Mouse (Mus musculus): ENCODE results near the gene Helz2.

Helz2 gene

DNA sequence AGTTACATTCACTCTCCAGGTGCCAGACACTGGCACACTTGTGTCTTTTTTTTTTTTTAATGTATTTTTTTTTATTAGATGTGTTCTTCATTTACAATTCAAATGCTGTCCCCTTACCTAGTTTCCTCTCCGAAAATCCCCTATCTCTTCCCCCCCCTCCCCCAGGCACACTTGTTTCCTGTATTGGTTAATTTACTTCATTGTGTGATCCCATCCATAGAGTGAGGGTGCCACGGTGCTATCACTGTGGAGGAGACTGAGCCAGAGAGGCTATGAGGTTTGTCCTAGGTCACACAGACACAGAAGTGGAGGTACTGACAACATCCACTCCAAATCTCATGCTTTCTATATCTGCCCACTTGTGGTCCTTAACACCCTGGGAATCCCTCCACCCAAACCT, 3.0 kb downstream of the Helz2 start:
- DNase-seq (ENCODE audit: low read depth in 2 of 2, low spot score in 2 of 2) = no peak

DNA sequence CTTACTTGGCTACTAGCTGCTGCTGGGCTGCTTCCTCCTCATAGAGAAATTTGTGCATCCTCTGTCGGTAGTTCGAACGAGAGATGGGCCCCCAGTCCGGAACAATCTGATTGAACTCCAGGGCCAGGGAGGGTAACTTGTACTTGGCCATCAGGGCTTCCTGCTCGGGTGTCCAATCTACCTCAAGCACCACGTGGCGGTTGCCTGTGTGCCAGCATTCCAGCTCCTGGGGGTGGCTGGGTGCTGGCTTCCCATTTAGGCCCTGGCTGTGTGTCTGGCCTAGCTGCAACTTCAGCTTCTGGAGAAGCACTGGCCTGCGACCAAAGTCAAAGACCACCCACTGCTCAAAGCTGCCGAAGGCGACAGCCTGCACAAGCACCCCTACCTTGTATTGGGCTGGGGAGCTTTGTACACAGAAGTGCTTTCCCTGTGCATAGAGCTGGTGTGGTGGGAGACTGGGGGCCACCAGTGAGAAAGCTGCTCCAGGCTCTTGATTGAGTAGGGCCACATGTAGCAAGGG, 3.7 kb downstream of the Helz2 start:
- DNase-seq (ENCODE audit: low read depth in 2 of 2, low spot score in 2 of 2) = no peak

DNA sequence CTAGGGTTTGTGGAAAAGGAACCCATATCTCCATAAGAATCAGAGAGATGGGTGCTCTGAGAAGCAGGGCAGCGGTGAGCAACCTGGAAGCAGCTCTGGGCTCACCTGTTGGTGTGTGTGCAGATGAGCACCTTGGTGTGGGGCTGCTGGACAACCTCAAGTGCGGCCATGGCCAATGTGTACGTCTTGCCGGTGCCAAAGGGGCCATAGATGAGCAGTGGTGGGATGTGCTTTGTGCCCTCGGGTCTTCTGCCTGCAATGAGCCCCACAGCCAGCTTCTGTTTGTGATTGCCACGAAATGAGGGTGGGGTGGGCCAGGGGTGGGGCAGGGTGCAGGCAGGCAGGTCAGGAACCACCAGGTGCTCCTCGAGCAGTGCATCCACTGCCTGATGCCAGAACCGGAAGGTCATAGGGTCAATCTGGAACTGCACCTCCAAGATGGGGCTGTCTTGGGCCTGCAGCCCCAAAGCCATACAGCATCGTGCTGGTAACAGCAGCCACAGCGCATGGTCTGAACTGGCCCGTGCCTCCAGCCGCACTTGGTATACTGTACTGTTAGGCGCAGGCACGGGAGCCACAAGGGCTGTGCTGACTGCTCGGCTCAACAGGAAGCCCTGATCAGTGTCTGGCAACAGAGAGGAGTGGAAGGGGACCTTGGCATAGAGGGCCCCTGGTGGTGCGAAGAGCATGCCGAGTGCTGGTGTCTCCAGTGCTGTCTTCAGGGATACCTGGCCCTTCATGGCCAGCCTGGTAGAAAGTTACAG, 4.4 kb downstream of the Helz2 start:
- no peak for DNase-seq (ENCODE audit: low read depth in 2 of 2, low spot score in 2 of 2)

DNA sequence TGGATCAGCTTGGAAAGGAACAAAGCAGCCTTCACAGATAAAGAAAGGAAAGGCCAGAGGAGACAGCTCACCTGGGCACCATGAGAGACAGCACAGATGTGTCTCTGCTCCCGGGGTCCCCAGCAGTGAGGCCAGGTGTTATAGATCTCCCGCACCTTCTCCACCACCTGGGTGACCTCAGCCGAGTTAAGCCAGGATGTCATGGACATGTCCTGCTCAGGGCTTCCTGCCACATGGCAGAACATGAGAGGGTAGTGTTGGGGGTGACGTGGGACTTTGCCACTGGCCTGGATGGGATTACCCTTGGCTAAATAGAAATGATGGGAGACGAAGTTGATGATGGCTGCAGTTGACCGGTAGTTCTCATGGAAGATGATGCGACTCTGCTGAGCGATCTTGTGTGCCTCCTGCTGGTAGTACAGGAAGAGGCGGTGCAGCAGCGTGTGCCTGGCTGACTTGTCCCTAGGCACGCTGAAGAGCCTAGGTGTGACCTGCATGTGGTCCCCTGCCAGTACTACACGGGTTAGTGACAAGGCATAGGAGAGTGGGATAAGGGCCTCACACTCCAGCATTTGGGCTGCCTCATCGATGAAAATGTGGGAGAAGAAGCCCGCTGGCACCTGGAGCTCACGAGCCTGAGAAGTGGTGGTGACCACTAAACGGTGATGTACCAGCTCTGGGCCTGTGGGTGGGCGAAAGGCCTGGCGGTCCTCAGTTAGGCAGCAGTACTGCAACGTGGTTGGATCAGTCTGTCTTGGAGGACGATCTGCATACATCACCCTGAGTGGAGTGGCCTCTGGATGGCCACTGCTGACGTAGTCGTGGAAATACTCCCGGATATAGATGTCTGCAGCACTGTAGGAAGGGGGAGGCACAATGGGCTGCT, 5.9 kb downstream of the Helz2 start:
- DNase-seq (ENCODE audit: low read depth in 2 of 2, low spot score in 2 of 2) = no peak

DNA sequence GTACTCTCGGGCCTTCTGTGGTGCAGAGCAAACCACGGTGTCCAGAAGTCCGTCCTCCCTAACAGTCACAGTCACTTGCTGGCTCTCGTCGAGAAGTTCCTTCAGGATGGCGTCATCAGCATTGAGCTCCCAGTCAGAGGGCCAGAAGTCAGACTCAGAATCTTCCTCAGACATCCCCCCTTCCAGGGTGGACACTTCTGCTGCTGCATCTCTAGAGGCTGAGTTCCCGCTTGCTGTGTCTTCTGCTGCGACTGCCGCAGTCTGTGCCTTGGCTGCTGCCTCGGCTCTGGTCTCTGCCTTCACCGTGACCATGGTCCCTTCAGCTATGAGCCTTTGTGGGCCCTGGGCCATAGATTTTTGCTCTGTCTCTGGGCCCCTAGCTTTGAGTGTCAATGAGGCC, 7.1 kb downstream of the Helz2 start:
- no peak for DNase-seq (ENCODE audit: low read depth in 2 of 2, low spot score in 2 of 2)

DNA sequence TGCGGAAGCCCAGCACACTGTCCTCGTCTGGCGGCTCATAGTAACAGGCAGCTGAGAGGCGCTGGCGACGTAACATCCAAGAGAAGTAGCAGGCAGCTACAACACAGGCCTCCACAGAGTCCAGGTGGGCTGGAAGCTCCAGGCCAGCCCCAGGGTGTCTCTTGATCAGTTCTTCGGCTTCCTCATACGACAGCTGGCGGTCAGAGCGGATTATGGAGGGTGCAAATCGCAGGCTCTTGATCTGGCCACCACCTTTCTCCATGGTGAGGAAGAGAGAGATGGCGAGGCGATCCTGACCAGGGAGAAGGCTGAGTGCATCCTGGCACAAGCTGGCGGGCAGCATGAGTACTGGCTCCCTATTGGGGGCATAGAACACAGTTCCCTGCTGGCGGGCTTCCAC, 8.4 kb downstream of the Helz2 start:
- no peak for DNase-seq (ENCODE audit: low read depth in 2 of 2, low spot score in 2 of 2)

DNA sequence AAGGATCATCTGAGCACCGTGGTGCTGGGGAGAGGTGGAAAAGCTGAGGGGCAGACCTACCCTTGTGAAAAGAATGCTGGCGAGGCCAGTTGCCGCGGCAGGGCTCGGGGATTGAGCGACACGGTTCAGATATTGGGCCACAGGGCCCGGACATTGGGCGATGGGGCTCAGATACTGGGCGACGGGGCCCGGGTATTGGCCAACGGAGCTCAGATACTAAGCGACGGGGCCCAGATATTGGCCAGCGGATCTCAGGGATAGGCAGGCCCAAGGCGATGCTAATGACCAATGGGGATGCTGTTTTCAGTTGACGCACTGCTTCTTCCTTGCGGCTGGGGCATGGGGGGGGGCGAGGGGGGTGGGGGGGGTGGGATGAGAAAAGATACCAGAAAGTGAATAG, 10.7 kb downstream of the Helz2 start:
- no peak for DNase-seq (ENCODE audit: low read depth in 2 of 2, low spot score in 2 of 2)

DNA sequence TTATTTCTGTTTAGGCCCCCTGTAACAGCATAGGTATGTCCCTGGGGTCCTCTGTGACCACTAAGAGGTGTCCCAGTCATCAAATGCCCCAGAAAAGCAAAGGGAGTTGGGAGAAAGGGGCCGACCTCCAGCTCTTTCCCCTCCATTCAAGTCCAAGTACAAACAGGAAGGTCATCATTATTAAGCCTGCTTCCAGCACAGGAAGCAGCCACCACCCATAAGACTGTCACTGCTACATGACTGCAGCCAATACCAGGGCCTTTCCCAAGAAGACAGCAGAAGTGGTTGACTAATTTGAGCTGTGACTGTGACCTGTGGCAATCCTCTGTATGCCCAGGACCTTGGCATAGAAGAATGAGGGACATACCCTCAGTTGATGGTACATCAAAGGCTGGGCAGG, 13.5 kb downstream of the Helz2 start:
- no peak for DNase-seq (ENCODE audit: low read depth in 2 of 2, low spot score in 2 of 2)

DNA sequence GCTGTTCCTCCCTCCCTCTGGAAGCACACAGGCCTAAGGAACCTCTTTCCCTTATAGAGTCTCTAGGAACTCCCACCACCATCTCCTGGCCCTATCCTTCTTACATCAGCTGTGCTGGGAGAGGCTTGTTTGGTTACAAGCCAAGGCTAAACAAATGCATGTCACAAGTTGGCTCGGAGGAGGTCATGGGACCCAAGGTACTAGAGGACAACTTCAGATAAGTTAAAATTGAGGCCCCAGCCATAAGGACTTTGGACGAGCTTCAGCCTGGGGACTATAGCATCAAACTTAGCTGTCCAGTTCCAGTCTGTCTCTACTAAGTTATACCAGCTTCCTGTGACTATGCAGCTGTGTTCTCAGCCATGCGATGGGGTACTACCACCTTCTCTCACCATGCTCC, 14.7 kb downstream of the Helz2 start:
- DNase-seq (ENCODE audit: low read depth in 2 of 2, low spot score in 2 of 2) = no peak

DNA sequence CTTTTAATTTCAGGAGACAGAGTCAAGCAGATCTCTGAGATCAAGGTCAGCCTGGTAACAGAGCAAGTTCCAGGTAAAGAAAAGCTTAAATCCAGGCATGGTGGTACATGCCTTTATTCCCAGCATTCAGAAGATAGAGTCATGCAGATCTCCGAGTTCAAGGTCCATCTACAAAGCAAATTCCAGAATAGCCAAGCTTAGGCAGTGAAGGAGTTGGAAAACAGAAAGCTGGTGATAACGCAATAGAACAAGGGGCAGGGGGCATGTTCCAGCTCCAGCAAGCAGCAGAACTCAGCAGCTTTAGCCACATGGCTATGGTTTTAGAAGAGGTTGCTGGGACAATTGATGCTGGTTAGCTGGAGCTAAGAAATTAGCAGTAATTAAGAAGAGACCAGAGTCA, 16.8 kb downstream of the Helz2 start:
- DNase-seq (ENCODE audit: low read depth in 2 of 2, low spot score in 2 of 2) = no peak

DNA sequence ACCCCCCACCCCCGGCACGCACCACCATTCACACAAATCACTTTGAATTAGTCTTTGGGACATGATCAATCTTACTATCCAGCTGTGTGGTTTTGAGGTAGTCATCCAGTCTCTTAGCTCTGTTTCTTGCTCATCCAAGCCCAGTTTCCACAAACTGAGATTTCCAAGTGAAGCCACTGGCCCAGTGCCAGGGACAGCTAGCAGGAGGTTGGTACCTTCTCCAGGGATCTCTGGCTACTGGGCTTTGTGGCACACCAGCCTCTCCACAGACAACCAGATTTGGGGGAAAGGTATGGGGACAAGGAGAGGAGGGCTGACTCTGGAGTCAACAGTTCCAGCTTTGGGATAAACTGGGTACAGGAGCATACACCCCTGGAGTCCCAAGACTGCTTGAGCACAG, 21.5 kb downstream of the Helz2 start:
- DNase-seq (ENCODE audit: low read depth in 2 of 2, low spot score in 2 of 2) = peak in 1 of 2 experiments; percentile 12

DNA sequence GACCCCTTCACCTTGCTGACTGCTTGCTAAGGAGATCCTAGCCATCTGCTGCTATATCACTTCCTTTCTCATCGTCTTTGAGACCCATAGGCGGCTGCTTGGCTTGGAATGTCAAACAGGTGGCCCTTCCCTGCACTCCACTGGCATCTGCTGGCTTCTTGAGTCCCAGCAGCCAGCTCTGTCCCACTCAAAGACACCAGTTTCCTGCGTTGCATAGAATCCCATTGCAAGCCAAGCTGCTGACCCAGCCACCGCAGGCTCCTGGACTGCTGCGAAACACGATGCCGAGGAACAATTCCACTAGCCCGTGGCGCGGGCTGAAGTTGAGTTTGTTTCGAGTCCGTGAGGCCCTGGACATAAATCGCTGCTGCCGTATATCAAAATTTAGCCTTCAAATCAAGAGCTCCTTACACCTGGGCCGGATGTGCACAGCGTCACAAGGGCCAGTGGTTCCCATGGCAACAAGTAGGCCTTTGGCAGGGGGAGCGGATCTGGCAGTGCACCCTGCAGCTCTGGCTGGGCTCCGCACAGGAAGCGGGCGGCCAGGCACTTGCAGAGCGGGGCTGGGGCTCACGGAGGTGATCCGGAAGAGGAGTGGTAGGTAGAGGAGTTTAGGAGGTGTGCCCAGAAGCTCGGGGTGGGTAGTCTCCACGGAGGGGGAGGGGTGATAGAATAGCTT, 22.1 kb downstream of the Helz2 start, which contains the start of gene Fndc11:
TSS of gene Fndc11 (plus strand) at position 476 of the 679 bp plus-strand sequence.
- DNase-seq (ENCODE audit: low read depth in 2 of 2, low spot score in 2 of 2) = peak; percentile 89 to 90

DNA sequence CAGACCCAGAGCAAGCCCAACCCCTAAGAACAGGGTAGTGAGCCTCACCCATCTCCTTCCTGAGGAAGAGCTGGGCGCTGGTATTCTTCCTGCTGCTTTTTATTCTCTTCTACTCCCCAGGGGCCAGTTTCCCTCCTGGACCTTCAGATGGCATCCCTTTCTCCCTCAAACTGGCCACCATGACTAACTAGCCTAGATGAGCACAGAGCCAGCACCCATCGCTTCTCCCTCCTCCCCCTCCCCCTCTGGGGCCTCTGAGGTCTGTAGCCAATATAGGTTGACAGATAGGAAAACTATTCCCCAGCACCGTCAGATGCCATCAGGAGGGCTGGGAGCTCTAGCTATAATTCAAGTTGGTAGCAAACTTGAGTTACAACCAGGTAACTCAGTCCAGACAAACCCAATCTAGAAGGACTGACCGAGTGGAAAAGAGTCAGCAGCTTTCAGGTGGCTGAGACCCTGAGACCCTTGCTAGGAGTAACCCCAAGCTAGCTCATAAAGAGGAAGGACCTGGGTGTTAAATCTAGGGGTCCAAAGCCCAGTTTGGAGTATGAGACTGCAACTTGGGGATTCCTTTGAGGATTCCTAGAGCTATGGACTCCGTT, 22.8 kb downstream of the Helz2 start:
- DNase-seq (ENCODE audit: low read depth in 2 of 2, low spot score in 2 of 2) = no peak

DNA sequence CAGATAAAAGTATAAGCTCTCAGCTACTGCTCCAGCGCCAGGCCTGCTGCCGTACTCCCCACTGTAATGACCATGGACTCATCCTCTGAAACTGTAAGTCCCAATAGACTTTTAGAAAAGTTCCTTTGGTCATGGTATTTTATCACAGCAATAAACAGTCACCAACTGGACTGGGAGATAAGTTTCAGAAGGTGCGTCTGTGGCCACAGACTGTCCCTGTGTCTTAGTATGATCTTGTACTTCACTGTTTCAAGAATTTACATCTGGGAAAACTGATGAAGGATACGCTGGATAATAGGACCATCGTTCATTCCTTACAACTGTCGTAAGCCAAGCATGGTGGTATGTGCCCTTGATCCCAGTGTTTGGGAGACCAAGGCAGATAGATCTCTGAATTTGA, 25.8 kb downstream of the Helz2 start:
- DNase-seq (ENCODE audit: low read depth in 2 of 2, low spot score in 2 of 2) = no peak

DNA sequence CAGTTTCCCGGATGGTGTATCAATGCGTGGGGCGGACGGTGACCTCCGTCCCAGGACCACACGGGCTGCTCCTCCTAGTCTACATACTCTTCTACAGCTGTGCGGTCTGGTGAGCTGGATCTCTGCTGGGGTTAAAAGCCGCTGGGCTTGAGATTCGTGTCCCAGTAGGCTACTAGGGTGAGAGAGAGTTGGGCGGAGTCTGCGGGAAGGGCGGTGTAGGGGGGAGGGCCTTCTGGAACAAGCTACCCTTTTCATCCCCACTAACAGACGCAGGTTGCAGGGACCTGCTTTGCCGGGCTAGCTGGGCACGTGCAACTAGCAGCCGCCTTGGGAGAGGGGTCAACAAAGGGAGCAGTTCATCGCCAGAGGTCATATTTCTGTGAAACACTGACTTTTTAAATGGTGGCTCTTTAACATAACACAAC, 28.8 kb downstream of the Helz2 start, which contains the start of gene Srms:
TSS of gene Srms (minus strand) at position 165 of the 425 bp plus-strand sequence.
- DNase-seq (ENCODE audit: low read depth in 2 of 2, low spot score in 2 of 2) = peak; percentile 25 to 34

DNA sequence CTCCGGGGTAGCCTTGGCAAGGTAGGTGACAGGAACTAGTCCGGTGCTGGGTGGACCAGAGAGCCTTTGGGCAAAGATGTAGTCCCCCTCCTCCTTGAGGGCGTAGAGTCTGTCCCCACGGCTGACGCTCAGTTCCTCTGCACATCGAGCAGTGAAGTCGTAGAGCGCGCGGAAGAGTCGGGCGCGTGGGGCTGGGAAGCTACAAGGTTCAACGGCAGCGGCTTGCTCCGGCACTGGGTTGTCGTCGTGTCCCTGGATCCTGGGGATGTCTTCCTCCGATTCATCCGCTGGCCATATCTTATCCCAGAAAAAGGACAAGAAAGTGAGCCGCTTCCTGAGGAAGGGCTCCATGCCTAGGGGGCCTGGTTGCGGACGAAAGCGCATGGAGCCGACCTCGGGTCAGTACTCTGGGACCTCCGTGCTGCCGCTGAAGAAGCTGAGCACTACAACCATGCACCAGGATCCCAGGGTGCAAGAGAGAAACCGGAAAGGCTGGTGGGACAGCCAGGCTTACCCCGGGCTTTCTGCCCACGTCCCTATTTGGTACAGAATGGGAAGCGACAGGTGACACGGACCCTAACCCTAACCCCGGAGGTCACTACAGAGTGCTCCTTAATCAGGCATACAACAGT, 29.3 kb downstream of the Helz2 start:
- DNase-seq (ENCODE audit: low read depth in 2 of 2, low spot score in 2 of 2) = peak in 1 of 2 experiments; percentile 15

DNA sequence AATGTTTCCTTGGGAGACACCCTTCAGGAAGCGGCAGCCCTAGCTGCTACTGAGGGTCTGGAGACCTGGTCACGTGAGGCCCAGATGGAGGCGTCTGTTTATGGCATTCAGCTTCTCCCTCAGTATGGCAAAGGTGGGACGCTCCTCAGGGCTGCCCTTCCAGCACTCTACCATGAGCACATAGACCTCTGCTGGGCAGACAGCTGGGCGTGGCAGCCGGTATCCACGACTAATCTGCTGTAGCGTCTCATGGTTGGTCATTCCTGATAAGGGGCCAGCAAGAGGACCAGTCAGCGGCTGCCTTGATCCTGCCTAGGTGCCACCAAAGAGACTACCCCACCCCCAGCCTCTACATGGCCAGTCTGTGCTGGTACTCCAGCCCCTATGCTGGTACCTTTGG, 35.7 kb downstream of the Helz2 start:
- DNase-seq (ENCODE audit: low read depth in 2 of 2, low spot score in 2 of 2) = no peak

DNA sequence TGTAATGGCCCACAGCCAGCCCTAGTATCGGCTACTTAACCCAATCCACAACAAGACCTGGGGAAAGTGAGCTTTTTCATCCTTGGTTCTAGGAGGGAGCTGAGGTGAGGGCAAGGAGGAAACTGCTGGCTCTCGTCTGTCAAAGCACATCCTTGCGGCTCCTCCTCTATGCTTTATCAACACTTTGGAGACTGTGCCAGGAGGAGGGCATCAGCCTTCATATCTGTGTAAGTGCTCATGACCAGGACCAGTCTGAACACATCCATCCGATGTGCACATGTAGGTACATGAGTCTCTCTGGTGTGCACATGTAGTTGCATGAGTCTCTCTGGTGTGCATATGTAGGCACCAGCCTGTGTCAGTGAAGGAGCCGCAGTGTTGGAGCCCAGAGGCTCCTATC, 36.1 kb downstream of the Helz2 start:
- DNase-seq (ENCODE audit: low read depth in 2 of 2, low spot score in 2 of 2) = no peak

DNA sequence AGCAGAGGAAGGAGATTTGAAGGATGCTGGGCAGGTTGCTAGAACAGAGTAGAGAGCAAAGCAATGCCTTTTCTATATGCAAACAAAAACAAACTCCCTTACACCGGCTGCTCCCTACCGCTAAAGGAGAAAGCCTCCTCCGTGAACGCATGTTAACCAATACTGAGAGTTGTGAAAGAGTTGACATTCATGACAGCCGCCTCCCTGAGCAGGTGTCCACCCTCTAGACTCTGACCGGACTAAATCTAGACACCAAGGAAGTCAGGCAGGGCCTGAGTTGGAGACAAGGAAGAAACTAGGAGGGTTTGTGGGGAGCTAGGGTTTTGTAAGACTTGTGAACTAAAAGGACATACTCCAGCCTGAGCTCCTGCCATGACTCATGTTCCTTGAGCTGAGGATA, 38.9 kb downstream of the Helz2 start:
- no peak for DNase-seq (ENCODE audit: low read depth in 2 of 2, low spot score in 2 of 2)

DNA sequence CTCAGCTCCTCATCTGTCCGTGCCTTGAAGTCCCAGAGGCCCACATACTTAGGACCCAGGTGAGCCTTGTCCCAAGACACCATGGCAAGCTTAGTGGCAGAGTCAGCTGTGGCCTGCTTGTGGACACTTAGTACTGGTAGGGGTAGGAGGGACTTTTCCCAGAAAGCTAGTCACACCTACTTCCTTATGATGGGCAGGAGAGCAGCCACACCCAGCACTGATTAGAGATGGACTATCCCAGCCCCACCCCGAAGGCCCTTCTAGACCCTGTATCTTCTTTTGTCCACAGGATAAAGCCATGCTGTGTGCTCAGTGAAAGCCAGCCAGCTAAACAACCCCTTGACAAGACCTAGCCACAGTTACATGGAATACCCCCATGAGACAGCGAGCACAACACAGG, 39.4 kb downstream of the Helz2 start, which contains the start of gene Ptk6:
TSS of gene Ptk6 (minus strand) at position 368 of the 400 bp plus-strand sequence.
- DNase-seq (ENCODE audit: low read depth in 2 of 2, low spot score in 2 of 2) = no peak

Data from CD8-positive naive resting alpha-beta T cell, adult 2 months (primary cell).